Mouse (Mus musculus): ENCODE measurements around the gene Gm14406. TPM values are rescaled to one million over a fixed set of nuclear protein-coding genes. Genes with fewer than 3 reads are reported as not detected.

Gm14406 gene
- polyA plus RNA-seq, 1 experiment from 2014 or later: not detected

- 89% methylated on average over 20 of the region's 20 CpGs for WGBS
- no peaks in the 10 kb centered on the region for H3K27me3 ChIP-seq (ENCODE audit: control insufficient read depth, insufficient read depth, low read length)
- no peaks in the 10 kb centered on the region for H3K36me3 ChIP-seq (ENCODE audit: control insufficient read depth, insufficient read depth, low read length)
- no peaks in the 10 kb centered on the region for H3K9me3 ChIP-seq (ENCODE audit: control insufficient read depth, low read length)
- ATAC-seq (ENCODE audit: low FRiP score, low TSS enrichment) (no peak), DNase-seq (ENCODE audit: low spot score) (no peak)
- H3K4me1 ChIP-seq (replicated peaks; ENCODE audit: control insufficient read depth, insufficient read depth): no peaks in the 10 kb centered on the region
- H3K4me2 ChIP-seq (replicated peaks; ENCODE audit: low read depth): no peak overlapping the region
- H3K4me3 ChIP-seq (ENCODE audit: low read depth, low read length): no peak overlapping the region
- no peak overlapping the region for H3K9ac ChIP-seq (ENCODE audit: low read length)
- no peak for TF ChIP-seq CTCF (IDR thresholded peaks at IDR 0.05; ENCODE audit: low read depth)
- no peak for TF ChIP-seq EP300 (optimal IDR thresholded peaks at IDR 0.05)
- H3K27ac ChIP-seq (replicated peaks): no peak overlapping the region
These were observed 54.9 kb downstream of the Gm14406 start for GRCm38 (mm10) chr2:177523061-177523460.

GRCm38 (mm10) chr2:177520035-177520434 is 58.0 kb downstream of the Gm14406 start:
- Histone ChIP-seq H3K9me3 (ENCODE audit: control insufficient read depth, low read length) (no peaks in the 10 kb centered on the region), H3K4me1 (replicated peaks; ENCODE audit: control insufficient read depth, insufficient read depth) (no peaks in the 10 kb centered on the region), H3K27me3 (ENCODE audit: control insufficient read depth, insufficient read depth, low read length) (no peaks in the 10 kb centered on the region), H3K4me2 (replicated peaks; ENCODE audit: low read depth) (no peak overlapping the region), H3K27ac (replicated peaks) (no peak overlapping the region), H3K4me3 (ENCODE audit: low read depth, low read length) (no peak overlapping the region), H3K36me3 (ENCODE audit: control insufficient read depth, insufficient read depth, low read length) (no peaks in the 10 kb centered on the region), H3K9ac (ENCODE audit: low read length) (no peak overlapping the region)
- TF ChIP-seq CTCF (IDR thresholded peaks at IDR 0.05; ENCODE audit: low read depth) (no peak), EP300 (optimal IDR thresholded peaks at IDR 0.05) (no peak)
- ATAC-seq (ENCODE audit: low FRiP score, low TSS enrichment) (no peak), DNase-seq (ENCODE audit: low spot score) (no peak)
- 72% methylated on average over 8 of the region's 8 CpGs for WGBS

Other genes starting within 250 kb of the Gm14406 start
- gene Gm14418, start 179.9 kb downstream of the Gm14406 start, polyA plus RNA-seq (2015; fragmentation: Nextera tagmentation; extraction: Ambion mirVana): 6.4 and 6.8 TPM in 2 replicates
- gene Zfp970, start 113.5 kb downstream of the Gm14406 start, polyA plus RNA-seq (2015; fragmentation: Nextera tagmentation; extraction: Ambion mirVana): 5.9 and 6.3 TPM in 2 replicates
- gene Gm14403, start 80.0 kb downstream of the Gm14406 start, polyA plus RNA-seq (2015; fragmentation: Nextera tagmentation; extraction: Ambion mirVana): 2.3 and 3.3 TPM in 2 replicates
- gene Gm14322, start 181.1 kb upstream of the Gm14406 start, polyA plus RNA-seq (2015; fragmentation: Nextera tagmentation; extraction: Ambion mirVana): 4.0 and 5.5 TPM in 2 replicates